Mouse (Mus musculus) forebrain, embryonic 16.5 days (tissue): Measurements from ENCODE around the gene Pbx4. TPM values are rescaled to one million over a fixed set of nuclear protein-coding genes. Genes with fewer than 3 reads are reported as not detected.

Experiments
- ATAC-seq: fragments of 200-750 bp; cut with Nextera tagmentation; 2 replicates; pipeline ENCODE4 v1.8.0; 2017; ENCODE audit warnings: mild to moderate bottlenecking, moderate library complexity
- H3K27ac ChIP-seq: fragments of 300-500 bp; sonication (generic); 2 replicates; pipeline ENCODE4 v1.5.1; 2014; ENCODE audit warnings: low read length, control low read depth
- H3K27me3 ChIP-seq: fragments of 300-500 bp; sonication (generic); replicated peaks from 2 replicates; pipeline ENCODE4 v1.6.1; 2014; ENCODE audit warnings: low read length; ENCODE audit not compliant: control insufficient read depth, insufficient read depth
- H3K36me3 ChIP-seq: fragments of 300-500 bp; sonication (generic); 2 replicates; pipeline ENCODE4 v1.6.1; 2014; ENCODE audit not compliant: control insufficient read depth, insufficient read depth
- H3K4me1 ChIP-seq: fragments of 300-500 bp; sonication (generic); replicated peaks from 2 replicates; pipeline ENCODE4 v1.6.1; 2014; ENCODE audit warnings: low read length; ENCODE audit not compliant: control insufficient read depth, insufficient read depth
- H3K4me2 ChIP-seq: fragments of 300-500 bp; sonication (generic); 2 replicates; pipeline ENCODE4 v1.6.1; 2014; ENCODE audit warnings: mild to moderate bottlenecking, low read length, control low read depth
- H3K4me3 ChIP-seq: fragments of 300-500 bp; sonication (generic); replicated peaks from 2 replicates; pipeline ENCODE4 v1.5.1; 2014; ENCODE audit warnings: mild to moderate bottlenecking, low read length, control low read depth
- H3K9ac ChIP-seq: fragments of 300-500 bp; sonication (generic); replicated peaks from 2 replicates; pipeline ENCODE4 v1.6.1; 2014; ENCODE audit warnings: low read depth, low read length, control low read depth
- H3K9me3 ChIP-seq: fragments of 300-500 bp; sonication (generic); 2 replicates; pipeline ENCODE4 v1.6.1; 2016; ENCODE audit warnings: low read length; ENCODE audit not compliant: control insufficient read depth
- whole genome bisulfite sequencing: fragments of 180-500 bp; shearing (Covaris S2); extraction: QIAGEN DNeasy Blood & Tissue Kit; methylation state at CpG from one replicate; pipeline ENCODE4 v1.1.7; 2014; 5-methylcytosine and 5-hydroxymethylcytosine counted together
- polyA plus RNA-seq: library from polyadenylated mRNA; unstranded; fragments of >200 nt; fragmentation: Nextera tagmentation; extraction: Ambion mirVana; gene quantifications from 2 replicates; pipeline ENCODE4 v1.2.1, GENCODE M21; 2015

Gene Pbx4
- polyA plus RNA-seq, 1 experiment from 2014 or later, result 47.2 TPM

- H3K9ac ChIP-seq, result no peak overlapping the region
- no peak overlapping the region for H3K4me2 ChIP-seq
- WGBS, result 90% methylated on average over 4 of the region's 4 CpGs
- H3K9me3 ChIP-seq, result no peaks in the 10 kb centered on the region
- H3K4me1 ChIP-seq, result peaks cover 12% of the 10 kb centered on the region
- peaks cover 33% of the 10 kb centered on the region for H3K27me3 ChIP-seq
- H3K27ac ChIP-seq, result no peak overlapping the region
- no peak overlapping the region for H3K4me3 ChIP-seq
- ATAC-seq, result no peak
- H3K36me3 ChIP-seq, result no peaks in the 10 kb centered on the region
Measured at GRCm38 (mm10) chr8:69877396-69877795, 45.1 kb downstream of the Pbx4 start.

- H3K9me3 ChIP-seq, result no peaks in the 10 kb centered on the region
- H3K36me3 ChIP-seq, result no peaks in the 10 kb centered on the region
- no peak overlapping the region for H3K27ac ChIP-seq
- H3K4me2 ChIP-seq, result no peak overlapping the region
- 54% methylated on average over 3 of the region's 3 CpGs for WGBS
- no peak for ATAC-seq
- H3K4me1 ChIP-seq, result peaks cover 13% of the 10 kb centered on the region
- peaks cover 39% of the 10 kb centered on the region for H3K27me3 ChIP-seq
- no peak overlapping the region for H3K9ac ChIP-seq
- no peak overlapping the region for H3K4me3 ChIP-seq
Measured at GRCm38 (mm10) chr8:69877992-69878391, 45.7 kb downstream of the Pbx4 start.

- no peaks in the 10 kb centered on the region for H3K36me3 ChIP-seq
- H3K4me3 ChIP-seq, result no peak overlapping the region
- no peak overlapping the region for H3K4me2 ChIP-seq
- peaks cover 56% of the 10 kb centered on the region for H3K27me3 ChIP-seq
- 63% methylated on average over 8 of the region's 8 CpGs for WGBS
- no peak overlapping the region for H3K27ac ChIP-seq
- H3K9ac ChIP-seq, result no peak overlapping the region
- no peaks in the 10 kb centered on the region for H3K9me3 ChIP-seq
- ATAC-seq, result no peak
- H3K4me1 ChIP-seq, result peaks cover 13% of the 10 kb centered on the region
Measured at GRCm38 (mm10) chr8:69879678-69880077, 47.4 kb downstream of the Pbx4 start.

- Histone ChIP-seq H3K9me3 (no peaks in the 10 kb centered on the region), H3K36me3 (no peaks in the 10 kb centered on the region), H3K4me3 (peak overlapping the region; percentile 44), H3K4me1 (peaks cover 16% of the 10 kb centered on the region), H3K27ac (no peak overlapping the region), H3K27me3 (peaks cover 68% of the 10 kb centered on the region), H3K4me2 (peak overlapping the region; percentile 57), H3K9ac (0 out of 2 replicates have a peak overlapping the region, but pooled peaks have one; percentile 13)
- no peak for ATAC-seq
- WGBS, result 9% methylated on average over 37 of the region's 37 CpGs
Measured at GRCm38 (mm10) chr8:69880841-69881240, 48.5 kb downstream of the Pbx4 start.

GRCm38 (mm10) chr8:69881261-69881865 is 49.1 kb downstream of the Pbx4 start:
- H3K4me2 ChIP-seq, result peak overlapping the region; percentile 57
- ATAC-seq, result peak; percentile 9
- H3K27me3 ChIP-seq, result peaks cover 73% of the 10 kb centered on the region
- no peaks in the 10 kb centered on the region for H3K9me3 ChIP-seq
- peak overlapping the region; percentile 44 for H3K4me3 ChIP-seq
- no peaks in the 10 kb centered on the region for H3K36me3 ChIP-seq
- H3K9ac ChIP-seq, result peak overlapping the region; percentile 55
- WGBS, result 18% methylated on average over 79 of the region's 79 CpGs
- H3K4me1 ChIP-seq, result peaks cover 16% of the 10 kb centered on the region
- no peak overlapping the region for H3K27ac ChIP-seq

- Histone ChIP-seq H3K9me3 (no peaks in the 10 kb centered on the region), H3K4me2 (peak overlapping the region; percentile 57), H3K27me3 (peaks cover 80% of the 10 kb centered on the region), H3K27ac (no peak overlapping the region), H3K4me3 (peak overlapping the region; percentile 44), H3K4me1 (peaks cover 22% of the 10 kb centered on the region), H3K9ac (peak overlapping the region; percentile 55), H3K36me3 (no peaks in the 10 kb centered on the region)
- peak; percentile 66 for ATAC-seq
- 4% methylated on average over 102 of the region's 103 CpGs for WGBS
Measured at GRCm38 (mm10) chr8:69882021-69882756, 49.9 kb downstream of the Pbx4 start.

GRCm38 (mm10) chr8:69882833-69883600 is 50.7 kb downstream of the Pbx4 start:
- 9% methylated on average over 51 of the region's 52 CpGs for WGBS
- Histone ChIP-seq H3K9me3 (no peaks in the 10 kb centered on the region), H3K9ac (no peak overlapping the region), H3K27me3 (peaks cover 86% of the 10 kb centered on the region), H3K4me3 (peak overlapping the region; percentile 44), H3K27ac (no peak overlapping the region), H3K4me2 (peak overlapping the region; percentile 57), H3K36me3 (no peaks in the 10 kb centered on the region), H3K4me1 (peaks cover 30% of the 10 kb centered on the region)
- no peak for ATAC-seq

GRCm38 (mm10) chr8:69884141-69884540 is 51.9 kb downstream of the Pbx4 start:
- WGBS, result 55% methylated on average over 13 of the region's 13 CpGs
- no peaks in the 10 kb centered on the region for H3K9me3 ChIP-seq
- H3K4me2 ChIP-seq, result no peak overlapping the region
- no peak overlapping the region for H3K27ac ChIP-seq
- no peak overlapping the region for H3K9ac ChIP-seq
- H3K4me3 ChIP-seq, result no peak overlapping the region
- ATAC-seq, result no peak
- peaks cover 40% of the 10 kb centered on the region for H3K4me1 ChIP-seq
- peaks cover 93% of the 10 kb centered on the region for H3K27me3 ChIP-seq
- H3K36me3 ChIP-seq, result no peaks in the 10 kb centered on the region
